Mouse (Mus musculus) lung, adult 2 months (tissue): ENCODE data around the gene Sez6l2.

ENCODE experiments used
- CTCF ChIP-seq: fragments of 200-500 bp; IDR thresholded peaks from 2 replicates; pipeline ENCODE4 v1.5.1; 2011; ENCODE audit warnings: mild to moderate bottlenecking, low read length, control low read depth; ENCODE audit not compliant: insufficient read depth
- POLR2A ChIP-seq: fragments of 200-500 bp; IDR thresholded peaks from 2 replicates; pipeline ENCODE4 v1.6.1; 2011; ENCODE audit warnings: low read depth, mild to moderate bottlenecking, control low read depth, low read length, borderline replicate concordance; ENCODE audit errors: extremely low read depth

GRCm38 (mm10) chr7:126941171-126941570 lies 9.2 kb upstream of the Sez6l2 start:
- TF ChIP-seq CTCF (no peak), POLR2A (no peak)
